Mouse (Mus musculus) liver, embryonic 14.5 days (tissue): ENCODE results near the gene Map2k4. TPM values are rescaled to one million over a fixed set of nuclear protein-coding genes. Genes with fewer than 3 reads are reported as not detected.
A peak's percentile ranks its signal among the peaks of the same experiment; 100 is the strongest.

Experiments
- ATAC-seq: fragments of 200-750 bp; cut with Nextera tagmentation; 2 replicates; pipeline ENCODE4 v1.8.0; 2017; ENCODE audit warnings: moderate number of reproducible peaks, mild to moderate bottlenecking, moderate library complexity; ENCODE audit not compliant: insufficient read depth
- DNase-seq, 3 experiments: peaks; one replicate each; pipeline ENCODE4 v3.0.0-alpha.2; 2012 to 2013; ENCODE audit warnings: low read depth in 3 of 3, low spot score in 3 of 3
- H3K27ac ChIP-seq: fragments of 300-500 bp; sonication (generic); 2 replicates; pipeline ENCODE4 v1.5.1; 2014; ENCODE audit warnings: moderate library complexity, mild to moderate bottlenecking, control low read depth, inconsistent platforms
- H3K27me3 ChIP-seq: fragments of 300-500 bp; sonication (generic); 2 replicates; pipeline ENCODE4 v1.6.1; 2014; ENCODE audit warnings: mild to moderate bottlenecking, low read length, moderate library complexity; ENCODE audit not compliant: control insufficient read depth, insufficient read depth
- H3K36me3 ChIP-seq: fragments of 300-500 bp; sonication (generic); replicated peaks from 2 replicates; pipeline ENCODE4 v1.6.1; 2014; ENCODE audit warnings: low read depth; ENCODE audit not compliant: control insufficient read depth, insufficient read depth
- H3K4me1 ChIP-seq, 2 experiments: fragments of 200-500 bp in 1 of 2; fragments of 300-500 bp in 1 of 2; sonication (generic) in 1 of 2; replicated peaks; 2 replicates each; pipeline ENCODE4 v1.6.1; 2012 to 2014; ENCODE audit warnings: antibody characterized with exemption in 1 of 2, inconsistent platforms in 1 of 2, low read length in 1 of 2; ENCODE audit not compliant: control insufficient read depth in 2 of 2, insufficient read depth in 2 of 2
- H3K4me2 ChIP-seq: fragments of 300-500 bp; sonication (generic); 2 replicates; pipeline ENCODE4 v1.6.1; 2014; ENCODE audit warnings: low read depth, mild to moderate bottlenecking, control low read depth, moderate library complexity
- H3K4me3 ChIP-seq, 2 experiments: fragments of 200-500 bp in 1 of 2; fragments of 300-500 bp in 1 of 2; sonication (generic) in 1 of 2; 2 replicates each; pipeline ENCODE4 v1.5.1; 2012 to 2014; ENCODE audit warnings: low read depth in 2 of 2, low read length in 2 of 2, mild to moderate bottlenecking in 2 of 2, control low read depth in 1 of 2, inconsistent platforms in 1 of 2, moderate library complexity in 1 of 2; ENCODE audit not compliant: insufficient read depth in 1 of 2
- H3K9ac ChIP-seq: fragments of 300-500 bp; sonication (generic); replicated peaks from 2 replicates; pipeline ENCODE4 v1.6.1; 2014; ENCODE audit warnings: mild to moderate bottlenecking, control low read depth, moderate library complexity
- H3K9me3 ChIP-seq: fragments of 300-500 bp; sonication (generic); 2 replicates; pipeline ENCODE4 v1.6.1; 2016; ENCODE audit warnings: low read length, mixed read lengths; ENCODE audit not compliant: control insufficient read depth
- CTCF ChIP-seq: IDR thresholded peaks from 2 replicates; pipeline ENCODE4 v1.5.1; 2016; ENCODE audit warnings: antibody characterized with exemption, low read depth, control low read depth
- EP300 ChIP-seq: IDR thresholded peaks from 2 replicates; pipeline ENCODE4 v1.6.1; 2016; ENCODE audit warnings: antibody characterized with exemption, low read depth
- WGBS: fragments of 180-500 bp; shearing (Covaris S2); extraction: QIAGEN DNeasy Blood & Tissue Kit; methylation state at CpG from one replicate; pipeline ENCODE4 v1.1.7; 2014; ENCODE audit not compliant: insufficient replicate concordance; 5-methylcytosine and 5-hydroxymethylcytosine counted together
- polyA plus RNA-seq, 2 experiments: library from polyadenylated mRNA; depleted of rRNA in 1 of 2; stranded (reverse) in 1 of 2; unstranded in 1 of 2; fragments of >200 nt; fragmentation: Nextera tagmentation in 1 of 2; extraction: Ambion mirVana in 1 of 2; gene quantifications; 2 replicates each; pipeline versions ENCODE4 v1.2.1 to v1.2.3; 2012 to 2014

Gene Map2k4
- polyA plus RNA-seq, 2 experiments, result 15.8 to 37.0 TPM

DNA sequence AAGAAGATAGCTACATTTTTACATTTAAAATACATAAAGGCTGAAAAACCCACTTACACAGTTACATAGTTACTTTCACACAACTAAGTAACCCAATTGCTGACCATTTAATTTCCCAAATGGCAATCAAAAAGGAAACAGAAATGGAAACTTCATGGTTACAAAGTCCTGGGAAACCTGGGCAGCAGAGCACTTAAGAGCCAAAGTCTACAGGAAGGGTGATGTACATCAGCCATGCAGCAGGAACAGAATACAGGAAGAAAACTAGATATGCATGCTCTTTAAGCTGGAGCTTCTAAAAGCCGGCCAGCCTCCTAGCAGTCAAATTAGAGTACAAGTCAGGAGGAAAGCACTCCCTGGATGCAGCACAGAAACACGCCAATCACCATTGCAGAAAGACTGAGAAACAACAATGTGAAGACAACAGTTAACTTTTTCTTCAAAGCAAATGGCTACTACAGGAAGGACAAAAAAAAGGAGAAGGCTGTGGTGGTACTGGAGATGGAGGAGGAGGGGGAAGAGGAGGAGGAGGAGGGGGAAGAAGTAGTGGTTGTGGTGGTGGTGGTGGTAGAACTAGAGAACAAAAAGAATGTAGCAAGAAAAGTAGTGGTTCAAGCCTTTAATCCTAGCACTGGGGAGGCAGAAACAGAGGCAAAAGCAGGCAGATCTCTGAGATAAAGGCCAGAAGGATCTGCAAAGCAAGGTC is 11.0 kb downstream of the Map2k4 start:
- Histone ChIP-seq H3K9me3 (no peaks in the 10 kb centered on the region), H3K27me3 (no peaks in the 10 kb centered on the region), H3K4me2 (0 out of 2 replicates have a peak overlapping the region, but pooled peaks have one; percentile 6), H3K27ac (0 out of 2 replicates have a peak overlapping the region, but pooled peaks have one; percentile 14), H3K9ac (no peak overlapping the region), H3K4me1 (peaks cover 27 to 31% of the 10 kb centered on the region in 2 experiments), H3K4me3 (no peak overlapping the region), H3K36me3 (peaks cover 10% of the 10 kb centered on the region)
- ATAC-seq (no peak), DNase-seq (no peak)
- 33% methylated on average over 2 of the region's 2 CpGs for WGBS
- TF ChIP-seq CTCF, result no peak
- TF ChIP-seq EP300, result no peak

DNA sequence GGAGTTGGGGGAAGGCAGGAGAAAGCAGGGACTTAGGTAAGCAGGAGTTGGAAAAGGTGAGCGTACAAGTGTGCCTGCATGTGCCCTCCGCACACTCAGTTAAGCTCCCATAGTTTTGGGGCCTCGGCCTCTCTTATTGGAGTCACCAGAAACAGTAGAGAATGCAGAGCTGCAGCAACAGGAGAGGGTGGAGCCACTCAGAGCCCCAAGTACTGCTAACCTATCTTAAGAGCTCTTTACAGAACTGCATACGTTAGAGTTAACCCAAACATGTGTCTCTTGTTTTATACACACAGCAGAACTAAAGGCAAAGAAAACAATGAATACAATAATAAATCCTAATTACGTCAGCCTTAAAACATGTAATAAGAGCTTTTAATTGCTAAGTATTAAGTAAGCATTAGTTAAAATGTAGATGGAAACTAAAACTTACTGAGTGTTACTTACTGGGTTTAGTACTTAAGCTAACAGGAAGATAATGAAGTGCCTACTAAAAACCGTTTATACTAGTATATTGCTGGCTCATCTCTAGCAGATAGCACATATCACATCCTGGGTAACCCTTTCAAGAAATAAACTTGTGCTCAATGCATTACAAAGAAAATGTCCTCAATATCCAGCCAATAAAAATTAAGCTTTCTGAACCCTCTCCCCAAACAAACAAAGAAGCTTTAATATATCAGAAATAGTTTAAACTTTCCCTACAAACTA is 14.0 kb downstream of the Map2k4 start:
- Histone ChIP-seq H3K9me3 (no peaks in the 10 kb centered on the region), H3K27ac (peak overlapping the region; percentile 75), H3K27me3 (no peaks in the 10 kb centered on the region), H3K4me3 (peak overlapping the region; percentile 18 to 33; a peak in 2 of 4 replicates), H3K36me3 (no peaks in the 10 kb centered on the region; the same call in 1 of the 2 replicates), H3K9ac (peak overlapping the region; percentile 40), H3K4me2 (peak overlapping the region; percentile 67), H3K4me1 (peaks cover 42 to 44% of the 10 kb centered on the region in 2 experiments)
- 28% methylated on average over 6 of the region's 6 CpGs for WGBS
- ATAC-seq, result peak; percentile 87
- DNase-seq, result no peak
- peak; percentile 21; the same call in 1 of the 2 replicates for TF ChIP-seq EP300
- TF ChIP-seq CTCF, result no peak

DNA sequence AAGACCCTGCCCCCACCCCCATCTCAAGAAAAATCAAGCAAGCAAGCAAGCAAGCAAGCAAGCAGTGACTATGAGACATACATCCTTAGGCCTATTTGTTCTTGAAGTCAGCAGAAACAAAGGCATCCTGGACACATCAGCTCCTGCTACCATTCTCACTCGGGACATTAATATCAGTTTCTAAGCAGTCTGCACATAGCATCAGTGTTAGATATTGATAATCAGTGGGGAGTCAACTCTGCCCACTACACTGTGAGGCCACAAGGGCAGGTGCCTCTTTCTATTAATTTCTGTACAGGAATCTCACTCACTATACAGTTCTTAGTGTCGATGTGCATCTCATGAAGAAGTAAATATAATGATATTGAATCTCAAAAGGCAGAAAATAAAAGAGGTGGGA is 14.6 kb downstream of the Map2k4 start:
- peak overlapping the region; percentile 40 for H3K9ac ChIP-seq
- H3K4me3 ChIP-seq, result peak overlapping the region; percentile 8 to 18; a peak in 2 of 4 replicates
- H3K27me3 ChIP-seq, result no peaks in the 10 kb centered on the region
- peak; percentile 38 to 59 (median 57) for DNase-seq
- peak; percentile 89 for ATAC-seq
- TF ChIP-seq CTCF (no peak), EP300 (peak; percentile 75)
- 18% methylated on average over 2 of the region's 2 CpGs for WGBS
- peak overlapping the region; percentile 75 for H3K27ac ChIP-seq
- no peaks in the 10 kb centered on the region; the same call in 1 of the 2 replicates for H3K36me3 ChIP-seq
- H3K9me3 ChIP-seq, result no peaks in the 10 kb centered on the region
- H3K4me2 ChIP-seq, result peak overlapping the region; percentile 67
- H3K4me1 ChIP-seq, result peaks cover 43 to 49% of the 10 kb centered on the region in 2 experiments

DNA sequence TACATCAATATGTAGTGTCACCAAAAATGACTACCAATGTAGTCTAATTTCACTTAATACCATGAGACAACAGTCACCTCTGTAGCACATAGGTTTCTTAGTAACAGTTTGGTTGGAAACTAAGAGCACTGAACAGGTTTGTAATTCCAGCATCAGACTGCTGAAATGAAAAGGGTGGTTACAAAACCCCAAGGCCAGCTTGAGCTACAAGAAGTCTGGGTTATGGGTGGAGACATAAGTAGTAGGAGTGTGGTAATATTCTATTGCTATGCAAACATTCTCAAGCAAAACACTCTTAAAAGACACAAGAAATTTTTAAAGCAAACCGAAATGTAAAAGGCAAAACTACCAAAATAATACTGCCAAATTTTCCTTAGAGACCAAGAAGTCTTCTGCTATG is 16.6 kb downstream of the Map2k4 start:
- no peaks in the 10 kb centered on the region for H3K9me3 ChIP-seq
- H3K4me3 ChIP-seq, result no peak overlapping the region
- H3K9ac ChIP-seq, result no peak overlapping the region
- no peak overlapping the region for H3K27ac ChIP-seq
- no peaks in the 10 kb centered on the region for H3K27me3 ChIP-seq
- no peak overlapping the region for H3K4me2 ChIP-seq
- no peaks in the 10 kb centered on the region; the same call in 1 of the 2 replicates for H3K36me3 ChIP-seq
- WGBS, result 53% methylated on average over 1 of the region's 1 CpGs
- ATAC-seq (no peak), DNase-seq (no peak)
- peaks cover 38 to 42% of the 10 kb centered on the region in 2 experiments for H3K4me1 ChIP-seq
- TF ChIP-seq EP300 (no peak), CTCF (no peak)

DNA sequence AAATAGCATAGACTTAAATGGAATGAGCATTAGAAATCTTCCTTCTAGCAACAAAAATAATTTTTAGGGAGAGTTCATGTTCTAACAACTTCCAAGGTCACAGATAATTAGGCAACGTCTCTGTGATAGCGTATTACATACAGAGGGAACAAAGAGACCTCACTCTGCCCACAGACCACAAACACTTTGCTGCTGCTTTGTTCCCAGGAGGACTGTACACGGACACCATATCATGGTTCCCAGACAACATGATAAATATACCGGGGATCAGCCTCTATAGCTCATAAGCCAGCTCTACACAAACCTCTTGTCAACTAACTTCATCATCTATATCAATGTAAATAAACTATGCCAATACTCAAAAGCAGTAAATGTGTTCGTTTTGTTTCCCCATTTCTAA is 18.1 kb downstream of the Map2k4 start:
- DNase-seq (no peak), ATAC-seq (no peak)
- no peak overlapping the region for H3K4me2 ChIP-seq
- H3K4me3 ChIP-seq, result no peak overlapping the region
- no peak overlapping the region for H3K9ac ChIP-seq
- no peaks in the 10 kb centered on the region for H3K27me3 ChIP-seq
- peaks cover 38 to 42% of the 10 kb centered on the region in 2 experiments for H3K4me1 ChIP-seq
- 24% methylated on average over 5 of the region's 5 CpGs for WGBS
- no peak overlapping the region for H3K27ac ChIP-seq
- H3K9me3 ChIP-seq, result no peaks in the 10 kb centered on the region
- no peak for TF ChIP-seq EP300
- no peak for TF ChIP-seq CTCF
- no peaks in the 10 kb centered on the region; the same call in 1 of the 2 replicates for H3K36me3 ChIP-seq
